Mouse (Mus musculus) heart, embryonic 14.5 days (tissue): ENCODE data around the gene Fbln2. TPM values are rescaled to one million over a fixed set of nuclear protein-coding genes. Genes with fewer than 3 reads are reported as not detected.

ENCODE experiments used
- ATAC-seq: fragments of 200-750 bp; cut with Nextera tagmentation; 2 replicates; pipeline ENCODE4 v1.8.0; 2017; ENCODE audit warnings: low read depth, moderate TSS enrichment; ENCODE audit not compliant: insufficient number of reproducible peaks, insufficient read depth, low FRiP score
- H3K27ac ChIP-seq, 2 experiments: fragments of 200-500 bp in 1 of 2; fragments of 300-500 bp in 1 of 2; sonication (generic) in 1 of 2; replicated peaks in 1 of 2; 2 replicates each; pipeline ENCODE4 v1.5.1; 2012 to 2014; ENCODE audit warnings: low read depth in 2 of 2, low read length in 2 of 2, control low read depth in 1 of 2, mild to moderate bottlenecking in 1 of 2, mixed read lengths in 1 of 2; ENCODE audit not compliant: control insufficient read depth in 1 of 2, insufficient read depth in 1 of 2
- H3K27me3 ChIP-seq: fragments of 300-500 bp; sonication (generic); 2 replicates; pipeline ENCODE4 v1.6.1; 2014; ENCODE audit warnings: mild to moderate bottlenecking, low read length, control low read depth; ENCODE audit not compliant: control insufficient read depth, insufficient read depth
- H3K36me3 ChIP-seq: fragments of 300-500 bp; sonication (generic); 2 replicates; pipeline ENCODE4 v1.6.1; 2014; ENCODE audit warnings: mild to moderate bottlenecking, control low read depth, low read length, mixed read lengths; ENCODE audit not compliant: control insufficient read depth, insufficient read depth
- H3K4me1 ChIP-seq, 2 experiments: fragments of 200-500 bp in 1 of 2; fragments of 300-500 bp in 1 of 2; sonication (generic) in 1 of 2; 2 replicates each; pipeline ENCODE4 v1.6.1; 2012 to 2014; ENCODE audit warnings: low read length in 2 of 2, control low read depth in 1 of 2, mixed read lengths in 1 of 2; ENCODE audit not compliant: control insufficient read depth in 2 of 2, insufficient read depth in 2 of 2
- H3K4me2 ChIP-seq: fragments of 300-500 bp; sonication (generic); 2 replicates; pipeline ENCODE4 v1.6.1; 2014; ENCODE audit warnings: mild to moderate bottlenecking, low read length
- H3K4me3 ChIP-seq, 2 experiments: fragments of 200-500 bp in 1 of 2; fragments of 300-500 bp in 1 of 2; sonication (generic) in 1 of 2; 2 replicates each; pipeline ENCODE4 v1.5.1; 2012 to 2014; ENCODE audit warnings: low read length in 2 of 2, mild to moderate bottlenecking in 2 of 2, control low read depth in 1 of 2, low read depth in 1 of 2, moderate library complexity in 1 of 2; ENCODE audit not compliant: control insufficient read depth in 1 of 2, insufficient read depth in 1 of 2
- H3K9ac ChIP-seq: fragments of 300-500 bp; sonication (generic); 2 replicates; pipeline ENCODE4 v1.6.1; 2014; ENCODE audit warnings: mild to moderate bottlenecking, low read length
- H3K9me3 ChIP-seq: fragments of 300-500 bp; sonication (generic); 2 replicates; pipeline ENCODE4 v1.6.1; 2016; ENCODE audit warnings: low read length, control low read depth; ENCODE audit not compliant: control insufficient read depth
- WGBS: fragments of 180-500 bp; shearing (Covaris S2); extraction: QIAGEN DNeasy Blood & Tissue Kit; methylation state at CpG from one replicate; pipeline ENCODE4 v1.1.7; 2014; 5-methylcytosine and 5-hydroxymethylcytosine counted together
- polyA plus RNA-seq: library from polyadenylated mRNA; unstranded; fragments of >200 nt; fragmentation: Nextera tagmentation; extraction: Ambion mirVana; gene quantifications from 2 replicates; pipeline ENCODE4 v1.2.1, GENCODE M21; 2014

Fbln2 gene
- polyA plus RNA-seq, 1 experiment from 2014 or later, result 144 TPM

- WGBS, result 2% methylated on average over 23 of the region's 28 CpGs
- Histone ChIP-seq H3K9me3 (no peaks in the 10 kb centered on the region), H3K36me3 (no peaks in the 10 kb centered on the region), H3K9ac (no peak overlapping the region; the same call in 1 of the 2 replicates), H3K27me3 (peaks cover 95% of the 10 kb centered on the region), H3K4me1 (peaks cover 5% of the 10 kb centered on the region in 2 experiments; a peak in 3 of 4 replicates), H3K4me3 (peak overlapping the region in 1 of 2 experiments; percentile 15; a peak in 2 of 4 replicates), H3K27ac (no peak overlapping the region), H3K4me2 (peak overlapping the region; percentile 55)
- 0 out of 2 replicates have a peak, but pooled peaks have one; percentile 41 for ATAC-seq
Observed at GRCm38 (mm10) chr6:91285450-91285790, 73.2 kb downstream of the Fbln2 start.

GRCm38 (mm10) chr6:91285814-91286545 lies 73.7 kb downstream of the Fbln2 start:
- Histone ChIP-seq H3K27me3 (peaks cover 96% of the 10 kb centered on the region), H3K9me3 (no peaks in the 10 kb centered on the region), H3K4me3 (peak overlapping the region in 1 of 2 experiments; percentile 15; a peak in 2 of 4 replicates), H3K36me3 (no peaks in the 10 kb centered on the region), H3K4me1 (peaks cover 5% of the 10 kb centered on the region in 2 experiments; a peak in 3 of 4 replicates), H3K27ac (no peak overlapping the region), H3K9ac (no peak overlapping the region; the same call in 1 of the 2 replicates), H3K4me2 (peak overlapping the region; percentile 55)
- 33% methylated on average over 30 of the region's 30 CpGs for WGBS
- ATAC-seq, result no peak

GRCm38 (mm10) chr6:91286624-91287023 lies 74.4 kb downstream of the Fbln2 start:
- WGBS, result 3% methylated on average over 15 of the region's 15 CpGs
- Histone ChIP-seq H3K4me2 (no peak overlapping the region), H3K4me1 (peaks cover 5% of the 10 kb centered on the region in 2 experiments; a peak in 3 of 4 replicates), H3K27ac (no peak overlapping the region), H3K9ac (no peak overlapping the region), H3K36me3 (no peaks in the 10 kb centered on the region), H3K9me3 (no peaks in the 10 kb centered on the region), H3K4me3 (no peak overlapping the region), H3K27me3 (peaks cover 99% of the 10 kb centered on the region)
- no peak for ATAC-seq

GRCm38 (mm10) chr6:91287148-91287547 lies 74.9 kb downstream of the Fbln2 start:
- ATAC-seq, result no peak
- H3K4me3 ChIP-seq, result no peak overlapping the region
- peaks cover 5% of the 10 kb centered on the region in 2 experiments; a peak in 3 of 4 replicates for H3K4me1 ChIP-seq
- 62% methylated on average over 4 of the region's 4 CpGs for WGBS
- H3K27me3 ChIP-seq, result peaks cover 99% of the 10 kb centered on the region
- H3K9me3 ChIP-seq, result no peaks in the 10 kb centered on the region
- H3K9ac ChIP-seq, result no peak overlapping the region
- no peaks in the 10 kb centered on the region for H3K36me3 ChIP-seq
- no peak overlapping the region for H3K4me2 ChIP-seq
- no peak overlapping the region for H3K27ac ChIP-seq

GRCm38 (mm10) chr6:91287636-91288035 lies 75.4 kb downstream of the Fbln2 start:
- ATAC-seq, result no peak
- Histone ChIP-seq H3K4me2 (no peak overlapping the region), H3K27me3 (peaks cover 99% of the 10 kb centered on the region), H3K27ac (no peak overlapping the region), H3K9me3 (no peaks in the 10 kb centered on the region), H3K4me1 (peaks cover 5% of the 10 kb centered on the region in 2 experiments; a peak in 3 of 4 replicates), H3K4me3 (no peak overlapping the region), H3K36me3 (no peaks in the 10 kb centered on the region), H3K9ac (no peak overlapping the region)
- 70% methylated on average over 6 of the region's 6 CpGs for WGBS

- Histone ChIP-seq H3K9me3 (no peaks in the 10 kb centered on the region), H3K4me1 (peaks cover 5% of the 10 kb centered on the region in 2 experiments; a peak in 3 of 4 replicates), H3K9ac (no peak overlapping the region), H3K4me2 (no peak overlapping the region), H3K27me3 (peaks cover 97% of the 10 kb centered on the region), H3K36me3 (no peaks in the 10 kb centered on the region), H3K27ac (no peak overlapping the region), H3K4me3 (no peak overlapping the region)
- WGBS, result 47% methylated on average over 3 of the region's 3 CpGs
- no peak for ATAC-seq
Observed at GRCm38 (mm10) chr6:91288251-91288785, 76.1 kb downstream of the Fbln2 start.

- Histone ChIP-seq H3K9ac (no peak overlapping the region), H3K4me3 (no peak overlapping the region), H3K27ac (no peak overlapping the region), H3K4me1 (peaks cover 5% of the 10 kb centered on the region in 2 experiments; a peak in 3 of 4 replicates), H3K36me3 (no peaks in the 10 kb centered on the region), H3K9me3 (no peaks in the 10 kb centered on the region), H3K27me3 (peaks cover 96% of the 10 kb centered on the region), H3K4me2 (no peak overlapping the region)
- WGBS, result 55% methylated on average over 1 of the region's 1 CpGs
- no peak for ATAC-seq
Observed at GRCm38 (mm10) chr6:91288961-91289360, 76.7 kb downstream of the Fbln2 start.
